Mouse (Mus musculus) kidney, postnatal 0 days (tissue): Measurements from ENCODE around the gene Myh11. TPM values are rescaled to one million over a fixed set of nuclear protein-coding genes. Genes with fewer than 3 reads are reported as not detected.

Experiments used
- ATAC-seq: fragments of 200-750 bp; cut with Nextera tagmentation; replicated peaks from 2 replicates; pipeline ENCODE4 v1.8.0; 2017; ENCODE audit warnings: low read depth, moderate number of reproducible peaks, moderate TSS enrichment, moderate library complexity; ENCODE audit not compliant: low FRiP score
- DNase-seq: peaks from one replicate; pipeline ENCODE4 v3.0.0-alpha.2; 2016; ENCODE audit warnings: low spot score
- H3K27ac ChIP-seq: fragments of 300-500 bp; sonication (generic); 2 replicates; pipeline ENCODE4 v1.5.1; 2014; ENCODE audit warnings: mild to moderate bottlenecking
- H3K27me3 ChIP-seq: fragments of 300-500 bp; sonication (generic); 2 replicates; pipeline ENCODE4 v1.6.1; 2014; ENCODE audit warnings: low read length, mixed read lengths; ENCODE audit not compliant: insufficient read depth
- H3K36me3 ChIP-seq: fragments of 300-500 bp; sonication (generic); 2 replicates; pipeline ENCODE4 v1.6.1; 2014; ENCODE audit warnings: low read length, mixed read lengths; ENCODE audit not compliant: insufficient read depth
- H3K4me1 ChIP-seq: fragments of 300-500 bp; sonication (generic); replicated peaks from 2 replicates; pipeline ENCODE4 v1.6.1; 2014; ENCODE audit warnings: antibody characterized with exemption, low read length, mixed read lengths; ENCODE audit not compliant: insufficient read depth
- H3K4me2 ChIP-seq: fragments of 300-500 bp; sonication (generic); 2 replicates; pipeline ENCODE4 v1.6.1; 2014; ENCODE audit warnings: mild to moderate bottlenecking, low read length, moderate library complexity, mixed read lengths
- H3K4me3 ChIP-seq: fragments of 300-500 bp; sonication (generic); replicated peaks from 2 replicates; pipeline ENCODE4 v1.5.1; 2014; ENCODE audit warnings: low read depth, low read length
- H3K9ac ChIP-seq: fragments of 300-500 bp; sonication (generic); 2 replicates; pipeline ENCODE4 v1.6.1; 2014; ENCODE audit warnings: low read depth, low read length
- H3K9me3 ChIP-seq: fragments of 300-500 bp; sonication (generic); replicated peaks from 2 replicates; pipeline ENCODE4 v1.6.1; 2016; ENCODE audit warnings: low read length, inconsistent platforms, mixed read lengths
- CTCF ChIP-seq: IDR thresholded peaks from 2 replicates; pipeline ENCODE4 v1.5.1; 2016; ENCODE audit warnings: antibody characterized with exemption, low read depth, mild to moderate bottlenecking, moderate library complexity
- WGBS: fragments of 180-500 bp; shearing (Covaris S2); extraction: QIAGEN DNeasy Blood & Tissue Kit; methylation state at CpG from one replicate; pipeline ENCODE4 v1.1.7; 2014; 5-methylcytosine and 5-hydroxymethylcytosine counted together
- microRNA counts: library from miRNA; unstranded; fragments of <30 nt; microRNA quantifications from one replicate; lab custom pipeline; 2015
- microRNA-seq: library from miRNA; unstranded; fragments of <30 nt; microRNA quantifications from one replicate; pipeline ENCODE4, GENCODE M21; 2016
- polyA plus RNA-seq: library from polyadenylated mRNA; unstranded; fragments of >200 nt; fragmentation: Nextera tagmentation; extraction: Ambion mirVana; gene quantifications from 2 replicates; pipeline ENCODE4 v1.2.1, GENCODE M21; 2015

The Myh11 gene
- polyA plus RNA-seq, 1 experiment from 2014 or later = 12.6 TPM

GRCm38 (mm10) chr16:14151718-14152117, 139.5 kb downstream of the Myh11 start:
- DNase-seq = no peak
- H3K27ac ChIP-seq = no peak overlapping the region
- no peak for TF ChIP-seq CTCF
- no peak overlapping the region for H3K4me3 ChIP-seq
- H3K4me2 ChIP-seq = no peak overlapping the region
- WGBS = 90% methylated on average over 4 of the region's 4 CpGs
- H3K9me3 ChIP-seq = no peaks in the 10 kb centered on the region
- peaks cover 21% of the 10 kb centered on the region for H3K36me3 ChIP-seq
- H3K27me3 ChIP-seq = no peaks in the 10 kb centered on the region
- H3K4me1 ChIP-seq = no peaks in the 10 kb centered on the region
- no peak overlapping the region for H3K9ac ChIP-seq
- no peak for ATAC-seq

GRCm38 (mm10) chr16:14147712-14148111, 143.5 kb downstream of the Myh11 start:
- Histone ChIP-seq H3K4me1 (no peaks in the 10 kb centered on the region), H3K36me3 (peaks cover 43% of the 10 kb centered on the region), H3K4me2 (no peak overlapping the region), H3K9me3 (no peaks in the 10 kb centered on the region), H3K9ac (no peak overlapping the region), H3K27ac (no peak overlapping the region), H3K27me3 (no peaks in the 10 kb centered on the region), H3K4me3 (no peak overlapping the region)
- peak; percentile 49 for TF ChIP-seq CTCF
- DNase-seq (no peak), ATAC-seq (no peak)

MicroRNAs encoded within 50 kb of the gene (microRNA counts, 519-probe panel; counts per million panel counts)
- 3,602 counts per million, percentile 73 among the panel's probes with 10 or more counts for microRNA mmu-miR-484 (lab: Ali Mortazavi, UCI)

Small RNAs within 50 kb of the gene (microRNA-seq; reads per million reads assigned to microRNA genes)
- gene Mir484 = 1,806 reads per million, percentile 82 among the genes with 10 or more reads in this experiment

Other genes starting within 250 kb of the Myh11 start
- gene Nde1, start 128.1 kb downstream of the Myh11 start, polyA plus RNA-seq = 67.3 and 75.6 TPM in 2 replicates
- 10.2 and 11.3 TPM in 2 replicates for gene Marf1, start 128.0 kb downstream of the Myh11 start, polyA plus RNA-seq
- gene Fopnl, start 26.0 kb upstream of the Myh11 start, polyA plus RNA-seq = 144 and 149 TPM in 2 replicates
- gene Abcc1, start 70.2 kb upstream of the Myh11 start, polyA plus RNA-seq = 11.6 and 11.8 TPM in 2 replicates